Mouse (Mus musculus): ENCODE data around the gene Ccdc57. TPM values are rescaled to one million over a fixed set of nuclear protein-coding genes. Genes with fewer than 3 reads are reported as not detected.

The Ccdc57 gene
- polyA plus RNA-seq, 1 experiment from 2014 or later, result 5.6 TPM

DNA sequence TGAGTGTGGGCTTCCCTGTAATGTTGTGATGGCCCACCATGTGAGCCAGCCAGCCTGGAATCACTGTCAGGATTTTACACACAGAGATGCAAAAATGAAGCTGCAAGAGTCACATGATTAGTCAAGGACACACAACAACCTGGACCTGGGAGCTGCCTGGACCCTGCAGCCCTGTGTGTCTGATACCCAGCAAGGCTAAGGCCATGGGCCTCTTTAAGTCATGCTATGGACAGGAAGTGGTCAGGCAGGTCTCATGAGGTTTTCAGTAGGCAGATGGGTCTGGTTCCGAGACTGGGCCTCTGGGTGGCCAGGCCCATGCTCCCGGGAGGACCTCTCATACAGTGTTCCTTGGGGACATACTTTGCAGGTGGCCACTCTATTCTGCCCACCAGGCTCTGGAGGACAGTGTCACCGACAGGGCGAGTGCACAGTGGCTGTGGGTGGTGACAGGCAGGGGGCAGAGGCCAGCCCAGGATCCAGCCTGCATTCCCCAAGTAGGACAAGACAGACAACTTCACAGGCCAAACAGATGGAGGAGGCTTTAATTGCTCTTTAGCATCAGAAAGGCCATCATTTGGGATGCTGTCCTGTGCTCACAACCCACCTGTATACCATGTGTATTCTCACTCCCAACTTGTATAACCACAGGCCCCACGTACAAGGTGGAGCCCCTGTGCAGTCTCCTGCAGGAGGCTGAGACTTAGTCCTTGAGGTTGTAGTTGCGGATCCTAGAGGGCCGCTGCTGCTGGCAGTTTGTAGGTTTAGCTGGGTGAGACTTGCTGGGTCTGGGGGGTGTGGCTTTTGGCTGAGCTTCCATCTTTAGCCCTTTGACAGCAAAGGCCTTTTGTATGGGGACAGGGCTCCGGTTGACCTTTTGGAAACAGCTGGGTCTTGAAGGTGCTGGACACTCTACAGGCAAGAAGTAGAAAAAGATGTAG is 106.4 kb downstream of the Ccdc57 start:
- 82% methylated on average over 8 of the region's 8 CpGs for WGBS
- no peak for ATAC-seq (ENCODE audit: insufficient number of reproducible peaks, insufficient read depth, low FRiP score, low read depth)
- H3K4me3 ChIP-seq (ENCODE audit: low read depth, low read length), result no peak overlapping the region

DNA sequence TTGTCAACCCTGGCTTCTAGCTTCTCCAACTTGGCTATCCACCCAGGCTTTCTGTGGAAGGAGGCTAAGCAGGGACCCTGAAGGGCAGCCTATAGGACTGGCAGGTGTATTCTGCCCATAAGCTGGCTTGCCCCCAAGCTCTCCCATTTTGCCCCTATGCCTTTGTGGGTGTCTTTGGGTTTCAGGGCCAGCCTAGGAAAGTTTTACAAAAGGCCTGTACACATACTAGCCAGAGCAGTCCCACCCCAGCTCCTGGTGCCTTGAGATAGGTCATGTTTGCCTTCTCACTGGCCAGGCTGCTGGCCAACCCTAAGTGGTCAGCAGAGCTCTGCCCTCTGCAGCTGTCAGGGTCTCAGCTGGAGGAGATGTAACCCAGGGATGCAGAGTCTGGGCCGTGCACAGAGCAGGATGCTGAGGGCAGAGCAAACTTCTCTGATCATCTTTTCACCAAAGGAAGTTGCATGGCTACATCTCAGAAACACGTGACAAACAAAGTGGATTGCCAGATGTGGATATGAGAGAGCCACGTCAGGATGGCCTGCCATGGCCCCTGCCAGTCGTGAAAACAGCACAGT is 107.3 kb downstream of the Ccdc57 start:
- H3K4me3 ChIP-seq (ENCODE audit: low read depth, low read length), result peak overlapping the region; percentile 94
- 38% methylated on average over 4 of the region's 4 CpGs for WGBS
- no peaks in the 10 kb centered on the region for H3K27me3 ChIP-seq (ENCODE audit: control insufficient read depth, insufficient read depth, low read length)
- H3K27ac ChIP-seq (ENCODE audit: low read length), result peak overlapping the region; percentile 98
- peak overlapping the region; percentile 97 for H3K4me2 ChIP-seq (replicated peaks; ENCODE audit: low read depth, low read length)
- peak overlapping the region; percentile 92 for H3K9ac ChIP-seq (replicated peaks; ENCODE audit: low read depth, low read length)
- no peaks in the 10 kb centered on the region for H3K9me3 ChIP-seq (ENCODE audit: control insufficient read depth, low read depth, low read length)
- H3K4me1 ChIP-seq (ENCODE audit: control insufficient read depth, insufficient read depth, low read length), result peaks cover 29% of the 10 kb centered on the region
- peaks cover 26% of the 10 kb centered on the region for H3K36me3 ChIP-seq (ENCODE audit: control insufficient read depth, insufficient read depth, low read length)
- no peak for ATAC-seq (ENCODE audit: insufficient number of reproducible peaks, insufficient read depth, low FRiP score, low read depth)

More for the DNA sequence above, 106.4 kb downstream of the Ccdc57 start:
- no peaks in the 10 kb centered on the region for H3K9me3 ChIP-seq (ENCODE audit: control insufficient read depth, low read depth, low read length)
- no peak overlapping the region for H3K9ac ChIP-seq (replicated peaks; ENCODE audit: low read depth, low read length)
- no peak overlapping the region for H3K4me2 ChIP-seq (replicated peaks; ENCODE audit: low read depth, low read length)
- H3K36me3 ChIP-seq (ENCODE audit: control insufficient read depth, insufficient read depth, low read length), result peaks cover 17% of the 10 kb centered on the region
- H3K27ac ChIP-seq (ENCODE audit: low read length), result peak overlapping the region; percentile 98; the same call in 1 of the 2 replicates
- H3K27me3 ChIP-seq (ENCODE audit: control insufficient read depth, insufficient read depth, low read length), result no peaks in the 10 kb centered on the region
- H3K4me1 ChIP-seq (ENCODE audit: control insufficient read depth, insufficient read depth, low read length), result peaks cover 28% of the 10 kb centered on the region

- Histone ChIP-seq H3K36me3 (ENCODE audit: control insufficient read depth, insufficient read depth, low read length) (peaks cover 29% of the 10 kb centered on the region), H3K4me2 (replicated peaks; ENCODE audit: low read depth, low read length) (peak overlapping the region; percentile 97), H3K27me3 (ENCODE audit: control insufficient read depth, insufficient read depth, low read length) (no peaks in the 10 kb centered on the region), H3K9ac (replicated peaks; ENCODE audit: low read depth, low read length) (peak overlapping the region; percentile 92), H3K27ac (ENCODE audit: low read length) (peak overlapping the region; percentile 98), H3K4me1 (ENCODE audit: control insufficient read depth, insufficient read depth, low read length) (peaks cover 29% of the 10 kb centered on the region), H3K4me3 (ENCODE audit: low read depth, low read length) (peak overlapping the region; percentile 94), H3K9me3 (ENCODE audit: control insufficient read depth, low read depth, low read length) (no peaks in the 10 kb centered on the region)
- peak; percentile 3 for ATAC-seq (ENCODE audit: insufficient number of reproducible peaks, insufficient read depth, low FRiP score, low read depth)
- WGBS, result 0% methylated on average over 15 of the region's 21 CpGs
Observed at GRCm38 (mm10) chr11:120824787-120825288, 107.8 kb downstream of the Ccdc57 start.

DNA sequence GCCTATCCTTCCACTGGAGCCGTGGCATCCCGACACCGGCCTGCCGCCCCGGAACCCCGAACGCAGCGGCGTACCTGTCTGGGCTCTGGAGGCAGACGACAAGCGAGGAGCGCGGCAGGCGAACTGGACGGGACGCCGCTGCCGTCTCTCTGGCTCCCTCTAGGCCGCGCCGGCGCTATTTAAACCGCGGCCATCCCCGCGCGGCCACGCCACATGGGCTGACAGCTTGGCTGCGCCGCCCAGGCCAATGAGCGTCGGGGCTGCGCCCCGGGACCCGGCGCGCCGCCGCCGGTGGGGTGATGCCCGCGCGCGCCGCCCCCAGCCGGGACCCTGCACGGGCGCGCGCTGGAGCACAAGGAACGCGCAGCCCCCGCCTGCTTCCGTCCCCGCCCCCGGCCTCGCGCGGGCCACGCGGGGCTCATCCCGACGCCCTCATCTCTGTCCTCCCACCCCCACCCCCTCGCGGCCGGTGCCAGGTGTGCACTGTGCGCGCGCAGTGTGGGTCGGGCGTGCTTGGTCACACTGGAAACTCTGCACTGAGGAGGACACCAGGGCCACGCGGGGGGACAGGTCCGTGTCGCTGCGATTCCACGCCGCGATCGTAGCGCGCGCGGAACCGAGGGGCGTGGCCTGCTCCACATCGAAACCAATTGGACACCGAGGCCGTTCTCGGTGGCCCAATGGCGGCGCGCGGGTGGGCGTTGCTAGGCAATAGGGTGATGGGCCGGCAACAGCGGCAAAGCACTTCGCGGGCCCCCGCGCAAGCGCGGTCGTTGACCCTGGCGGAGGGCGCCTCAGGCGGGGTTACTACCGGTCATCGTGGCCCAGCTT is 108.5 kb downstream of the Ccdc57 start, which contains the start of gene Fasn:
Gene Fasn (minus strand): TSS at position 592 of the 831 bp plus-strand sequence.
- peak within 1 kb of the TSS; percentile 92 for H3K9ac ChIP-seq (replicated peaks; ENCODE audit: low read depth, low read length)
- peak within 1 kb of the TSS; percentile 97 for H3K4me2 ChIP-seq (replicated peaks; ENCODE audit: low read depth, low read length)
- H3K4me3 ChIP-seq (ENCODE audit: low read depth, low read length), result peak within 1 kb of the TSS; percentile 94
- no peaks in the 10 kb centered on the region for H3K27me3 ChIP-seq (ENCODE audit: control insufficient read depth, insufficient read depth, low read length)
- no peaks in the 10 kb centered on the region for H3K9me3 ChIP-seq (ENCODE audit: control insufficient read depth, low read depth, low read length)
- peak; percentile 89 for ATAC-seq (ENCODE audit: insufficient number of reproducible peaks, insufficient read depth, low FRiP score, low read depth)
- WGBS, result under 1% methylated on average over 105 of the region's 109 CpGs
- H3K4me1 ChIP-seq (ENCODE audit: control insufficient read depth, insufficient read depth, low read length), result peaks cover 29% of the 10 kb centered on the region
- peaks cover 35% of the 10 kb centered on the region for H3K36me3 ChIP-seq (ENCODE audit: control insufficient read depth, insufficient read depth, low read length)
- peak within 1 kb of the TSS; percentile 98 for H3K27ac ChIP-seq (ENCODE audit: low read length)

DNA sequence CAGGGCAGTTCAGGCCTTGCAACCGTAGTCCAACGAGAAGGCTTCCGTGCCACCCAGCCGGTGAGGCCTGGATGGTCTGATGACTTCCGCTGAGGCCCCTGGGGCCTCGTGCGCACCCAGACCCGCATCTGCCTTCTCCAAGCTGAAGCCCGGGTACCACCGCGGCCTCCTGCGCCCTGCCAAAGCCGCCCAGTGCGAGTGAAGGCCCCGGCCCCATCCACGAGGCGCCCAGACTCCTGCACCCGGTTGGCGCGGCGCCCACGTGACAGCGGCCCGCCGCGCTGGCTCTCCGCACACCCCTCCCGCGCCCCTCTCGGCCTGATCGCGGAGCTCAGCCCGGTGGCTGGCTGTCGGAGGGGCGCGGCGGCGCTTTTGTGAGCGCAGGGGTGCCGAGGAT is 109.1 kb downstream of the Ccdc57 start:
- Histone ChIP-seq H3K4me1 (ENCODE audit: control insufficient read depth, insufficient read depth, low read length) (peaks cover 29% of the 10 kb centered on the region), H3K4me2 (replicated peaks; ENCODE audit: low read depth, low read length) (peak overlapping the region; percentile 97), H3K36me3 (ENCODE audit: control insufficient read depth, insufficient read depth, low read length) (peaks cover 42% of the 10 kb centered on the region), H3K27ac (ENCODE audit: low read length) (peak overlapping the region; percentile 98), H3K9me3 (ENCODE audit: control insufficient read depth, low read depth, low read length) (no peaks in the 10 kb centered on the region), H3K4me3 (ENCODE audit: low read depth, low read length) (peak overlapping the region; percentile 94), H3K27me3 (ENCODE audit: control insufficient read depth, insufficient read depth, low read length) (no peaks in the 10 kb centered on the region), H3K9ac (replicated peaks; ENCODE audit: low read depth, low read length) (peak overlapping the region; percentile 92)
- WGBS, result 1% methylated on average over 38 of the region's 40 CpGs
- ATAC-seq (ENCODE audit: insufficient number of reproducible peaks, insufficient read depth, low FRiP score, low read depth), result peak; percentile 47

GRCm38 (mm10) chr11:120822831-120823550 is 109.7 kb downstream of the Ccdc57 start:
- Histone ChIP-seq H3K9me3 (ENCODE audit: control insufficient read depth, low read depth, low read length) (no peaks in the 10 kb centered on the region), H3K36me3 (ENCODE audit: control insufficient read depth, insufficient read depth, low read length) (peaks cover 47% of the 10 kb centered on the region), H3K4me1 (ENCODE audit: control insufficient read depth, insufficient read depth, low read length) (peaks cover 29% of the 10 kb centered on the region), H3K4me2 (replicated peaks; ENCODE audit: low read depth, low read length) (peak overlapping the region; percentile 97), H3K4me3 (ENCODE audit: low read depth, low read length) (peak overlapping the region; percentile 94), H3K27me3 (ENCODE audit: control insufficient read depth, insufficient read depth, low read length) (no peaks in the 10 kb centered on the region), H3K9ac (replicated peaks; ENCODE audit: low read depth, low read length) (peak overlapping the region; percentile 92), H3K27ac (ENCODE audit: low read length) (peak overlapping the region; percentile 98)
- no peak for ATAC-seq (ENCODE audit: insufficient number of reproducible peaks, insufficient read depth, low FRiP score, low read depth)
- under 1% methylated on average over 14 of the region's 14 CpGs for WGBS

DNA sequence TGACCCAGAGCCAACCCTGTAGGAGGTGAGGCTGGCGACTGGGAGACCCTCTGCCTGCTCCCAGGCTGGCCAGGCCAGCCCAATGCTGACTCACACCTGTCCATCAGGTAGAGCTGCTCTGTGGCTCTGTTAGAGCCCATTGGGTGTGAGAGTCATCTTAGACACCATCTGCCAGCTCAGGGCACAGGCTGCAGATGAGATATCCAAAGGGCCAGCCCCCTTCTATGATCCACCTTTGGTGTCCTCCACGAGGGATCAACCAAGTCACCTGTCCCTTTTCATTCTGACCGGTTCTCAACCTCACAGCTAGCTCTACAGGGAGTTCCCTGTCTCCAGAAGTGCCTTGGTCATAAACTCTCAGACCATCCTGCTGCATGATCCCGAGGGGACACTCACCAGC is 110.4 kb downstream of the Ccdc57 start:
- Histone ChIP-seq H3K27me3 (ENCODE audit: control insufficient read depth, insufficient read depth, low read length) (no peaks in the 10 kb centered on the region), H3K9me3 (ENCODE audit: control insufficient read depth, low read depth, low read length) (no peaks in the 10 kb centered on the region), H3K4me1 (ENCODE audit: control insufficient read depth, insufficient read depth, low read length) (peaks cover 29% of the 10 kb centered on the region), H3K4me2 (replicated peaks; ENCODE audit: low read depth, low read length) (peak overlapping the region; percentile 97), H3K4me3 (ENCODE audit: low read depth, low read length) (peak overlapping the region; percentile 94), H3K27ac (ENCODE audit: low read length) (no peak overlapping the region), H3K9ac (replicated peaks; ENCODE audit: low read depth, low read length) (peak overlapping the region; percentile 92; the same call in 1 of the 2 replicates), H3K36me3 (ENCODE audit: control insufficient read depth, insufficient read depth, low read length) (peaks cover 54% of the 10 kb centered on the region)
- WGBS, result 46% methylated on average over 4 of the region's 4 CpGs
- ATAC-seq (ENCODE audit: insufficient number of reproducible peaks, insufficient read depth, low FRiP score, low read depth), result no peak
